Mouse (Mus musculus) brain, embryonic 18.5 days (tissue): ENCODE measurements around the gene Lhfp.
"Not testable (repeated sequence)": the region's sequence is repeated elsewhere in the genome, so short reads cannot be mapped to it uniquely, and the experiment has no call there.

Source experiments
- DNase-seq: peaks from one replicate; pipeline ENCODE4 v3.0.0-alpha.2; 2012; ENCODE audit warnings: low read depth, low spot score

Gene Lhfp

DNA sequence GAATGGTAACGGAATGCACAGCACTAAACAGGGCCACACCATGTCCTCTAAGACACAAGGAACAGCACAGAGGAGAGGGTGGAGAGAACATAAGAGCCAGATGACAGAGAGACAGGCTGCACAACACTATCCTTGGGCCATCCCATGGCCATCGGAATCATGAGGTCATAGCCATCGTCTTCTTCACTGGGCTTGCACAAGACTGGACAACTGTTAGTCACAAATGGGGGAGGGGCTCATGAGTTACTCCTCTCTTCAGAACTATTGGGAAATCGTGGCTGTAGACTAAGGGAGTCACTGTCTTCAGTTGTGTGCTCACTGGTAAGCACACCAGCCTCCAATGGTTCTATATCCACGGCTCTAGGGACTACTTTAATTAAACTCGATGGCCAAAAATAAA, 224.8 kb downstream of the Lhfp start:
- no peak for DNase-seq

GRCm38 (mm10) chr3:53267046-53267445, 225.7 kb downstream of the Lhfp start:
- DNase-seq = no peak

DNA sequence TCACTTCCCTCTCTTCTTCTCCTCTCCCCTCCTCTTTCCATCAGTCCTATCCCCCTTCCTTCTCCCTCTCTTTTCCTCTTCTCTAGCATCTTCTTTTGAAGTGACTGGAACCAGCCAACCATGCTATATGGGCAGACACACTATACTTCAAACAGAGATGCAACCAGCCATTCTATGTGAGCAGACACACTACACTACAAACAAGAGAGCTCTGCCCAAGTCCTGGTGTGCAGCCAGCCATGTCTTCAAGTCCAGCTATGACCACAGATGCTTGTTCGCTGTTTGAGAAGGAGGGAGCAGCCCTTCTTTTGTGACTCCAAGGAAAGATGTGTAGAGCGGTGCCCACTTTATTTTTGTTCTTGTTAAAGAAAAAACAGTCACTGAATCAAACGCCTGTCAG, 231.9 kb downstream of the Lhfp start:
- no peak for DNase-seq

DNA sequence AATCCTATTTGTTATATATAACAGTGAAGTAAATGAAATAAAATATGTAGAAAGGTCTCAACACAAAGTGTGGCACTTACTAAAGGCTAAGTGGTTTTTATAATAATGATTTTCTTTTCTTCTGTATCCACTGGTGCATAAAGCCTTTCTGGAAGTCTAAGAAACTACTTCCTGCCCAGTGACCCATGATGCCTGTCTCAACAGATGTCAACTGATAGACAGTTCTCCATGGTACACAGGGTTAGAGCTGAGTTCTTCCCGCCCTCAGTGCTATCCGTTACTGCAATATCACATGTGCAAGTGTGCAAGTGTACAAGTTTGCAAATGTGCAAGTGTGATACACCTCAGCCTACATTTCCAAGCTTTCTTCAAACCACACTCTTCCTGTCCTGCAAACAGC, 236.7 kb downstream of the Lhfp start:
- DNase-seq = no peak

GRCm38 (mm10) chr3:53282005-53282404, 240.7 kb downstream of the Lhfp start:
- DNase-seq = not testable (repeated sequence)

- no peak for DNase-seq
These were observed 242.7 kb downstream of the Lhfp start for GRCm38 (mm10) chr3:53284023-53284422.

DNA sequence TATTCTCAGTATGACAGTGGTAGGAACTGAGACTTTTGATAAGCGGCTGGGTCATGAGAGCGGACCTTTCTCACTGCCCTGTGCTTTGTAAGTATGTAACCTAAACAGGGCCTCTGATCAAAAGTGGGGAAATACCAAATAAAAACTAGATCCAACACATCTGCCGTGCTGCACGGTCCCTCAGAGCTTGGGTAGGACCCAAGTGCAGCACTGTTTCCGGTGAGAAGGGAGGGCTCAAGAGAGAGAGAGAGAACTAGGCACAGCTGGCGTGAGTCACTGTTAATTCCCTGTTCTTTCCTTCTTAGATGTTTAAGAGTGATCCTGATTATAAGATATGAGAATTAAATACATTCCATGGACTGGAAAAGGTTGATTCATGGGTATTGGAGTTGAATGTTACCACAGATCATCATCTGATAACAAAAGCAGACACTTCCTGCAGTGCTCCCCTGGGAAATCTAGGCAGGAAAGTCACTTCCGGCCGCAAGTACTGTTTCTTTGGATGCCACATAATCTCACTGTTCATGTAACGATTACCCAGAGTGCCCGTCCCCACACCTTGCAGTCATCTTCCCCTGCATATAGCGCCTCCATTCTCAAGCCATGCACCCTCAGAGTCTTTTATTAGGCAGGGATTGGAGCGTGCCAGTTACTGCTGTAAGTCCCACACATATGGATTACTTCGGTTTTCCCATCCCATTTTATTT, 243.3 kb downstream of the Lhfp start:
- DNase-seq = no peak

- no peak for DNase-seq
These were observed 247.3 kb downstream of the Lhfp start for GRCm38 (mm10) chr3:53288662-53289061.

- no peak for DNase-seq
These were observed 248.4 kb downstream of the Lhfp start for GRCm38 (mm10) chr3:53289589-53290219.

DNA sequence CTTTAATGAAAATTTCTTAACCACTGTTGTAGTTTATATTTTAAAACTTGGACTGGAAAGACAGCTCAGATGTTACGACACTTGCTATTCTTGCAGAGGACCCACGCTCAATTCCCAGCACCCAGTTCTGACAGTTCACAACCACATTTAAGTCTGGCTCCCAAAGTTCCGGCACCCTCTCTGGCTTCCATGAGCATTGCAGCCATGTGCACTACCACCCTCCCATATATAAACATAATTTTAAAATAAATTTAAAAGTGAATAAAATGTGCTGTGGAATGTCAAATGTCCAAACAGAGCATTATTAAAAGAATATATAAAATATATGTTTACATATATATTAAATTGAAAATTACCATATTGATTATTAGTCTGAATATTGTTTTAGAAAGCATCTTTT, 249.9 kb downstream of the Lhfp start:
- no peak for DNase-seq

- DNase-seq = no peak
These were observed 250.6 kb downstream of the Lhfp start for GRCm38 (mm10) chr3:53291945-53292344.

- DNase-seq = no peak
These were observed 251.1 kb downstream of the Lhfp start for GRCm38 (mm10) chr3:53292474-53292873.

DNA sequence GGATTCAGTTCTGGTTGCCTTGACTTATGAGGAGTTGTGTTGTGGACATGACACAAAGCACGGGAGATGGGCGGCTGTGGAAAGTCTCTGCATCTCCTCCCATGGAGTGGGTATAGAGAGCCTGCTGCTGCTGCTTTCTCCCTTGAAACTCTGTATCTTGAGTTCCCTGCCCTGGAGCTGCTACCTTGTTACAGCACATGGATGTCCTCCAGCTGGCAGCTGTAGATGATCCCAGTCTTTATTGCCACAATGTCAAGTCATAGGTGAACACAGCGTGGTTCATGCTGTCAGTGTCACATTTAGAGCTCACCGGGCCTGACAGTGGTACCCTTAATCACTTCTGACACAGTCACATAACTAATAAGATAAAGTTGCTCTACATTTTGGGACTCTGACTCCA, 251.7 kb downstream of the Lhfp start:
- DNase-seq = no peak

GRCm38 (mm10) chr3:53293901-53294433, 252.6 kb downstream of the Lhfp start:
- DNase-seq = no peak

- DNase-seq = no peak
These were observed 253.5 kb downstream of the Lhfp start for GRCm38 (mm10) chr3:53294855-53295254.

DNA sequence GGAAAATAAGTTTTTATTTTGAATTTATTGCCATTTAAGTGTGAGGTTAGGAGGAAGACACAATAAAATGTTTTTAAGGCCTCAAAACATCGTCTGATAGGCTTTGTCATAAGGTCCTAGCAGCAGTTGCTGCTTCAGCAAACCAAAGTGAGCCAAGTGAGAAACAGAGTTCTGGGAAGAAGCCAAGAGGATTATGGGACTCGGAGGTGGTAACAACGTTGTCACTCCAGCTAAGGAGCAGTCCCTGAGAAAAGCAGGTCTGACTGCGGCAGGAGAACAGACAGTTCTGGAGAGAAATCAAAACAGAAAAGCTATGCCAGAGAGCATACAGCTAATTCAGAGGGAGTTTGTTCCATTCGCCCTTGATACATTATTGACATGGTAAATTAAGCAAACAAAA, 260.5 kb downstream of the Lhfp start:
- no peak for DNase-seq

DNA sequence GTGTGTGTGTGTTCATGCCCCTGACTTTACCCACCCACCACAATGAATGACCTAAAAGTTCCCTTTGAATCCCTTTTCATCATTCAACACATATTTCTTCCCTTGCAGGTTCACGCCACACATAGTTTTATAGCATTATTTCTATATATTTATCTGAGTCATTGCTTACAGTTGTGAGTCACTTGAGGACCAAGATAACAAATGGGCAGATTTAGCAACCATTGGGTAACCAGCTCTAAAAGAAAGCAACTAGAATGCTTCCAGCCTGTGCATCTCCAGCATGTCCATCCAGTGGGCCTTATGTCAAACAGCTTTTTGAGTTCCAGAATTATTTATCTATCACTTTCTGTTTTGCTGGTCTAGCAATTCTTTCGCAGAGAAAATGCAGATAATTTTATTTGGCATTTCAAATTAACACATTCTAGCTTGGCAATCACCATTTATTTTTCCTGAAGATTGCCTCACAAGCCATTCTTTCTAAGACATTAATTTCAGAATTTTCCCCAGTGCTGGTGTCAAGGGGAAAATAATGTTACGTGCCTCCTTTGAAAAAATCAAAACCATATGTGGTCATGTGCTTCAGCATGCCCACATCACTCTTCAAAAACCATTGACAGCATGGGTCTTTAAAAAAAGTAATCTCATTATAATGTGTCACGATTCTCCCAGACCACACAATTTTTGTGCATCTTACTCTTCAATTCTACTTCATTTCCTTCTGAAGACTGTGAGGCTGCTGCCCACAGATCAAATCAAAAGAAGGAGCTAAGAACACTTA, 263.0 kb downstream of the Lhfp start:
- DNase-seq = no peak

DNA sequence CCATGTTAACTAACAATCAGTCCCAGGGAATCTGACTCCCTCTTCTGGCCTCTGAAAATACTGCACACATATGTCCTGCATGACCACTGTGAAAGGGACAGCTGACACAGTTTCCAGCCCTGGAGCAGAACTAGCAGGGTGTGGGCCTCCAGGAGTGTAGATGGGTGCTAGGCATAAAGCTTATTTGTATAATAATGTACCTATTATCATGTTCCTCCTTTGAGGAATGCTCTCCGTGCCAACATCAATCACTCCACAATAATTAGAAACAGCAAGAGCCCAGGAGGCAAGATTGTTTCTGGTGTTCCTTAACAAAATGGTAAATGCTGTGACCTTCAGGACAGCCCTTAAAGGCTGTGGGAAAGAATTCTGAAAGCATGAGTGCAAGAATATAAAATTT, 264.5 kb downstream of the Lhfp start:
- no peak for DNase-seq

DNA sequence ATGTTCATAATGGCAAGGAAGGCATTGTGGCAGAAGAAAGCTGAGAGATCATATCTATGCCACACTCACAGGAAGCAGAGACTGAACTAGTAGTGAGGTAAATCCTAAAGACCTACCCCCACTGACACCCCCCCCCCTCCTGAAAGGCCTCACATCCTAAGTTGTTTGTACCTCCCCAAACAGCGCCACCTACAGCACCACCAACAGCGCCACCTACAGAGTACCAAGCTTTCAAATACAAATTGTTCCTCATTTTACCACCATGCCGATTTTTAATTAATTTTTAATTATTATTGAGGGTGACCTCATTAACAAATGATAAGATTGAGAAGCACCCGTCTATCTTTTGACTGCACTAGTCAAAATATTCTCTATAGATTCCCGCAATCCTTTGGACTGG, 267.3 kb downstream of the Lhfp start:
- no peak for DNase-seq

DNA sequence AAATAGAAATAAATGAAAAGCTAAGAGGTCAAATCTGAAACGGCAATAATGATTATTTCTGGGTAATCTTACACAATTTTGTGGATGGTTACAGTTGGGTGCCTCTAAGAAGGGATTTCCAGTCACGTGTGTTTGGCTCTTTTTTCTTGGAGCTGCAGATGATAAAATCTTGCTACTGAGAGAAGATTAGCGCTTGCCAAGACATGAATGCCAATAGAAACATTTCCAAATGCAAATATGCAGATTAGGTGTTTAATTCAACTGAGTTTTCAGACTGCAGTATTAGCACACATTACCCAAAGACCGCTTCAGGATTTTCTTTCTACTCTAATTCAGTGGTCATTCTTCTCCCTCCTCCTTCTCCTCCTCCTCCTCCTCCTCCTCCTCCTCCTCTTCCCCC, 268.8 kb downstream of the Lhfp start:
- peak; percentile 61 for DNase-seq

GRCm38 (mm10) chr3:53310615-53311014, 269.3 kb downstream of the Lhfp start:
- DNase-seq = no peak
